In the genomic region with DNA sequence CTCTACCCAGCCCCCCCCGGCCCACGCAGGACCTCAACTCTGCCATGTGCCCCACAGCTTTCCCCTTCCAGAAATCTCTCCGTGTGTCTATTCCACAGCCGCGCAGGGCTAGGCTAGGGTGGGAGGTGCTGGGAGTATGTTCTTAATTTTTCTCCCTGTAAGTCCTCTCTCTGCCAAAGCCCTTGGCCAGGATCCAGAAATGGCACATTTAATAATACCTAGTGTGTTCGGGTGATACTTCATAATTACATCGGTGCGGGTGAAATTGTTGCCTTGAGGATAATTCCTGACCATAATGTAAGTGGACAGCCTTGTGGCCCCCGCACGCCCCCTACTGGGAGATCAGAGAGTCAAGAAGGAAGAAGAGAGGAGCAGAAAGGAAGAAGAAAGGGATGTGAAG, we compare ENCODE assay signal across 9 mouse cellular contexts.
DNase-seq lines count a peak whose midpoint lies in the region; ATAC-seq lines count a peak whose summit lies in the region.
"Had no signal": no experiment of that assay in that cellular context is flagged by ENCODE, and none has a peak within 500 bp of the region (broad histone marks: within the 10 kb centered on the region; RNA-seq: fewer than 3 reads in every experiment).

No protein-coding gene starts in this region.

- H3K4me3 ChIP-seq in hindbrain, embryonic 15.5 days, result no peak overlapping the region
- H3K4me3 ChIP-seq: erythroblast, embryonic 14.5 days had no signal

- H3K4me2 ChIP-seq in hindbrain, embryonic 15.5 days, result peak overlapping the region; percentile 17; the same call in 1 of the 2 replicates

- no peaks in the 10 kb centered on the region for H3K36me3 ChIP-seq in hindbrain, embryonic 15.5 days

- H3K4me1 ChIP-seq in hindbrain, embryonic 15.5 days (replicated peaks), result no peaks in the 10 kb centered on the region

- H3K9me3 ChIP-seq in hindbrain, embryonic 15.5 days, result no peaks in the 10 kb centered on the region

- peak; percentile 6; the same call in 1 of the 2 replicates for ATAC-seq in hindbrain, embryonic 15.5 days (ENCODE audit: low FRiP score, low read depth)
- ATAC-seq in megakaryocyte, adult 5-6 weeks (ENCODE audit: poor library complexity, severe bottlenecking), result no peak

- DNase-seq in adrenal gland, adult 18-20 months (ENCODE audit: low spot score in 2 of 2), result peak; percentile 50 to 56
- DNase-seq in cerebellum, adult 9-11 months, result peak; percentile 14
- DNase-seq in frontal cortex, postnatal 25 days (ENCODE audit: low spot score in 2 of 2), result peak; percentile 25 to 47
- peak; percentile 27 for DNase-seq in left cerebral cortex, adult 11 months (ENCODE audit: low spot score)
- peak; percentile 58 for DNase-seq in mesoderm, embryonic 11.5 days (ENCODE audit: low read depth, low spot score)
- DNase-seq in testis, postnatal 14 days (ENCODE audit: low spot score), result peak; percentile 51

- WGBS in hindbrain, embryonic 15.5 days, result 44% methylated on average over 10 of the region's 10 CpGs

- no peaks in the 10 kb centered on the region for H3K27me3 ChIP-seq in hindbrain, embryonic 15.5 days

- no peak overlapping the region for H3K9ac ChIP-seq in hindbrain, embryonic 15.5 days

- H3K27ac ChIP-seq in hindbrain, embryonic 15.5 days (replicated peaks), result no peak overlapping the region
